Mouse (Mus musculus) olfactory bulb, adult 2 months (tissue): ENCODE measurements around the gene Rps11.

Source experiments
- CTCF ChIP-seq: fragments of 200-500 bp; IDR thresholded peaks from 2 replicates; pipeline ENCODE4 v1.5.1; 2012; ENCODE audit warnings: low read depth, mild to moderate bottlenecking, low read length, moderate library complexity; ENCODE audit not compliant: insufficient read depth
- POLR2A ChIP-seq: fragments of 200-500 bp; IDR thresholded peaks from 2 replicates; pipeline ENCODE4 v1.6.1; 2012; ENCODE audit warnings: mild to moderate bottlenecking, low read depth, low read length, moderate library complexity; ENCODE audit not compliant: insufficient read depth

DNA sequence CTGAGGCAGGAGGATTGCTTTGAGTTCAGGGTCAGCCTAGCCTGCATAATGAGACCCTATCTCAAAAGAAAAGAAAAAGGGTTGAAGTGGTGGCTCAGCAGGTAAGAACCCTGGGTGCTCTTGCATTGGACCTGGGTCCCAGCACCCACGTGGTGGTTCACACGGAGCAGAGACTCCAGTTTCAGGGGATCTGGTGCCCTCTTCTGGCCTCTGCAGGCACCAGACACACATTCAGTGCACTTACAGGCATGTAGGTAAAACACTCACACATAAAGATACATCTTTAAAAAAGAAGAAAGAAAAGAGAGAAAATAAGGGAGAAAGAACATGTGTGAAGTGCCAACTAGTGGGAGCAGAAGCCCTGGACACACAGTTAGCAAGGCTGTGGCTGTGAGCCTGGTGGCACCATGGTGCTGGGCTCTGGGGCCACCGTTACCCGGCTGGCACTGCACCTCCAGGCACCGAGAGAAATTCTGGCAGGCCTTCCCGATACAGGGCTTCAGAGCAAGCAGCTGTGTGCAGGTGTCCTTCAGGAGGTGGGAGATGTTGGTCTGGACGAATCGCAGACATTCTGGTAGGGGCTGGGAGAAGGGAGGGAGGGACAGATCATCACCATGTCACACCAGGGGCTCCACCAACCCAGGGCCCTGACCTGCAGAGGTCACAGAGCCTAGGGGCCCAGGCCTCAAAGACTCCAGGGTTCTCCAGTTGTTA, 9.4 kb upstream of the Rps11 start:
- TF ChIP-seq CTCF (no peak), POLR2A (no peak)
